Comparison of ENCODE assay signal across 12 mouse cellular contexts in the genomic region with DNA sequence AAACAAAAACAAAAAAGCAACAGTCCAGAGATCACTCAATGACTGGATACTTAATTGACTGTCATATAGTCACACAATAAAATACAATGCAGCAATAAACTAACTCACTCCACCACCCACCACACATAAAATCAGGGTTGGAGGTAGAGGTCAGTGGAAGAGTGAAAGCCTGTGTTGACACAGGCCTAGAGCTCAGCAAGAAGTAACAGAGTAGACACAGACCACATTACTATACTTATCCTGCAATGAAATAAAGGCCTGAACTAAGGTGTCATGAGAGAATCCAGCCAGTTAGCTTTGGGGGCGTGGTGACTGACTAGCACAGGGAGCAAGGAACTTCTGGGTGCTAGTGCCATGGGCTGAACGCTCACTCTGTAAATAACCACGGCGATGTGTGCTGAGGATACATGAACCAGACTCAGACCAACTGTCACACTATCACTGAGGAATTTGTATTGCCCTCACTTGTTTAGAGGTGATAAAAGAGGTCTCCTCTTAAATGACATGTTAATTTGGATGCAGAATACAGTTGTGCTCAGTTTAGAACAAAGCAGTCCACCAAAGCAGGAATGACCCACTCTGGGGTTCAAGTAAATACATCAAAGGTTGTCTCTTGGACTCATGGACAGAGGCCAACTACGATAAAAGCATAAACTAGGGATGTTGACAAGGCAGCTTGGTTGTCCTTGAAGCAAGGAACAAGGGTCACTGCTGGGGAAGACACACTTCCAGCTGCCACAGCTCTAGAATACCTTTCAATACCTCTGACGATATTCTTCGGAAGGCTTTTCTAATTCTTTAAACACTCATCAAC. TPM values are rescaled to one million over a fixed set of nuclear protein-coding genes. Genes with fewer than 3 reads are reported as not detected.
A peak's percentile ranks its signal among the peaks of the same experiment; 100 is the strongest.
DNase-seq lines count a peak whose midpoint lies in the region; ATAC-seq and TF ChIP-seq lines count a peak whose summit lies in the region.
"Had no signal": no experiment of that assay in that cellular context is flagged by ENCODE, and none has a peak within 500 bp of the region (broad histone marks: within the 10 kb centered on the region; RNA-seq: fewer than 3 reads in every experiment).

No protein-coding gene starts in this region.

- no peaks in the 10 kb centered on the region for H3K36me3 ChIP-seq in kidney, adult 2 months (ENCODE audit: control insufficient read depth, insufficient read depth, low read length)
- H3K36me3 ChIP-seq in heart, embryonic 15.5 days: no peaks in the 10 kb centered on the region; the same call in 1 of the 2 replicates
- H3K36me3 ChIP-seq in stomach, postnatal 0 days (ENCODE audit: control insufficient read depth, insufficient read depth, low read length): no peaks in the 10 kb centered on the region
- H3K36me3 ChIP-seq in forebrain, embryonic 11.5 days (ENCODE audit: control insufficient read depth, insufficient read depth, low read length): no peaks in the 10 kb centered on the region

- TF ChIP-seq POLR2A in kidney, adult 2 months (IDR thresholded peaks at IDR 0.05; ENCODE audit: low read depth, low read length): no peak

- H3K4me1 ChIP-seq in kidney, adult 2 months (ENCODE audit: control insufficient read depth, insufficient read depth, low read length): peaks cover 15% of the 10 kb centered on the region; the same call in 1 of the 2 replicates
- peaks cover 26% of the 10 kb centered on the region for H3K4me1 ChIP-seq in heart, embryonic 15.5 days (replicated peaks)
- no peaks in the 10 kb centered on the region for H3K4me1 ChIP-seq in stomach, postnatal 0 days (replicated peaks; ENCODE audit: control insufficient read depth, insufficient read depth)
- H3K4me1 ChIP-seq in forebrain, embryonic 11.5 days (replicated peaks; ENCODE audit: control insufficient read depth, insufficient read depth, low read length): no peaks in the 10 kb centered on the region

- peak; percentile 75 for DNase-seq in kidney, adult 2 months
- DNase-seq in kidney, adult 11 months: no peak
- peak; percentile 52 for DNase-seq in kidney, postnatal 14 days
- peak; percentile 46 for DNase-seq in stomach, postnatal 0 days (ENCODE audit: low spot score)
- no peak for DNase-seq in lung, postnatal 14 days
- no peak for DNase-seq in forebrain, embryonic 11.5 days (ENCODE audit: low spot score)
- DNase-seq: gastrocnemius, postnatal 25 days; lung, postnatal 4 days; thymus, postnatal 4 days had no signal

- H3K4me3 ChIP-seq in kidney, adult 2 months (ENCODE audit: insufficient read depth, low read depth, low read length): no peak overlapping the region
- no peak overlapping the region for H3K4me3 ChIP-seq in heart, embryonic 15.5 days
- H3K4me3 ChIP-seq in stomach, postnatal 0 days (ENCODE audit: low read depth, low read length): no peak overlapping the region
- H3K4me3 ChIP-seq in forebrain, embryonic 11.5 days (ENCODE audit: low read depth, low read length): no peak overlapping the region

- peak; percentile 90 for ATAC-seq in heart, embryonic 15.5 days (replicated peaks; ENCODE audit: insufficient number of reproducible peaks, insufficient read depth, low FRiP score, low read depth)
- peak; percentile 74 for ATAC-seq in stomach, postnatal 0 days (ENCODE audit: low FRiP score, low TSS enrichment)
- ATAC-seq in erythroblast, adult 5-6 weeks (replicated peaks; ENCODE audit: low FRiP score, poor library complexity, severe bottlenecking): no peak
- ATAC-seq in forebrain, embryonic 11.5 days (replicated peaks; ENCODE audit: low FRiP score): no peak
- ATAC-seq: CD4-positive, CD25-positive, alpha-beta regulatory T cell, adult 4 months had no signal

- no peak for TF ChIP-seq EP300 in stomach, postnatal 0 days (optimal IDR thresholded peaks at IDR 0.05)

- TF ChIP-seq CTCF in kidney, adult 2 months (conservative IDR thresholded peaks at IDR 0.05; ENCODE audit: insufficient read depth, insufficient read length, low read depth, low read length): no peak
- no peak for TF ChIP-seq CTCF in stomach, postnatal 0 days (IDR thresholded peaks at IDR 0.05; ENCODE audit: low read depth)

- H3K27me3 ChIP-seq in kidney, adult 2 months (replicated peaks; ENCODE audit: control insufficient read depth, insufficient read depth, low read length): no peaks in the 10 kb centered on the region
- H3K27me3 ChIP-seq in heart, embryonic 15.5 days: no peaks in the 10 kb centered on the region
- H3K27me3 ChIP-seq in stomach, postnatal 0 days (ENCODE audit: control insufficient read depth, insufficient read depth, low read length): no peaks in the 10 kb centered on the region
- H3K27me3 ChIP-seq in forebrain, embryonic 11.5 days (ENCODE audit: control insufficient read depth, insufficient read depth, low read length): no peaks in the 10 kb centered on the region

- no peak overlapping the region for H3K9ac ChIP-seq in heart, embryonic 15.5 days
- no peak overlapping the region for H3K9ac ChIP-seq in stomach, postnatal 0 days (ENCODE audit: low read length)
- no peak overlapping the region for H3K9ac ChIP-seq in forebrain, embryonic 11.5 days (ENCODE audit: low read length)

- 51% methylated on average over 7 of the region's 7 CpGs for WGBS in kidney, adult 2 months
- 32% methylated on average over 7 of the region's 7 CpGs for WGBS in heart, embryonic 15.5 days
- 40% methylated on average over 7 of the region's 7 CpGs for WGBS in stomach, postnatal 0 days
- WGBS in forebrain, embryonic 11.5 days: 93% methylated on average over 7 of the region's 7 CpGs

- H3K27ac ChIP-seq in kidney, adult 2 months (ENCODE audit: insufficient read depth, low read depth, low read length): peak overlapping the region; percentile 70
- H3K27ac ChIP-seq in heart, embryonic 15.5 days: peak overlapping the region; percentile 84
- no peak overlapping the region for H3K27ac ChIP-seq in stomach, postnatal 0 days (replicated peaks)
- H3K27ac ChIP-seq in forebrain, embryonic 11.5 days (ENCODE audit: low read depth, low read length): no peak overlapping the region

- H3K9me3 ChIP-seq in heart, embryonic 15.5 days (replicated peaks): no peaks in the 10 kb centered on the region
- H3K9me3 ChIP-seq in stomach, postnatal 0 days (ENCODE audit: control insufficient read depth, low read length): no peaks in the 10 kb centered on the region
- H3K9me3 ChIP-seq in forebrain, embryonic 11.5 days (ENCODE audit: control insufficient read depth, low read length): no peaks in the 10 kb centered on the region

- H3K4me2 ChIP-seq in heart, embryonic 15.5 days: peak overlapping the region; percentile 24
- no peak overlapping the region for H3K4me2 ChIP-seq in stomach, postnatal 0 days (replicated peaks; ENCODE audit: low read depth)
- no peak overlapping the region for H3K4me2 ChIP-seq in forebrain, embryonic 11.5 days (ENCODE audit: low read depth, low read length, severe bottlenecking)

RNA-seq across cellular contexts. Expression of a gene that starts 31.8 kb away (rescaled TPM):
- polyA plus RNA-seq in kidney, adult 2 months (2012; rRNA removed): 35.2 and 37.8 TPM in 2 replicates
- polyA plus RNA-seq in heart, embryonic 15.5 days (2015; fragmentation: Nextera tagmentation; extraction: Ambion mirVana): 49.5 and 54.3 TPM in 2 replicates
- 17.4 and 18.5 TPM in 2 replicates for polyA plus RNA-seq in stomach, postnatal 0 days (2015; fragmentation: Nextera tagmentation; extraction: Ambion mirVana)
- total RNA-seq in erythroblast, adult 5-6 weeks (2015; ENCODE audit: low replicate concordance): 2.9 and 4.8 TPM in 2 replicates
- 3.4 and 3.8 TPM in 2 replicates for total RNA-seq in erythroblast, adult 5-6 weeks (2017; ENCODE audit: low replicate concordance)
- 40.8 and 41.1 TPM in 2 replicates for polyA plus RNA-seq in forebrain, embryonic 11.5 days (2014; fragmentation: Nextera tagmentation; extraction: Ambion mirVana)

Comparison
In these comparisons a context has a peak if more than half of its experiments do, and no peak if none do; other contexts are left out.
1. DNase-seq: peak in kidney, adult 2 months (single experiment), kidney, postnatal 14 days (single experiment) and stomach, postnatal 0 days (single experiment); none in kidney, adult 11 months (single experiment), lung, postnatal 14 days (single experiment) and forebrain, embryonic 11.5 days (single experiment).
2. H3K27ac ChIP-seq: peak in kidney, adult 2 months (single experiment) and heart, embryonic 15.5 days (single experiment); none in stomach, postnatal 0 days (single experiment) and forebrain, embryonic 11.5 days (single experiment).
3. ATAC-seq: peak in heart, embryonic 15.5 days (single experiment) and stomach, postnatal 0 days (single experiment); none in erythroblast, adult 5-6 weeks (single experiment) and forebrain, embryonic 11.5 days (single experiment).